In genomic region chr12:32380457-32380856, GRCm38 (mm10) we compare ENCODE assay signal across 8 mouse cellular contexts. TPM values are rescaled to one million over a fixed set of nuclear protein-coding genes. Genes with fewer than 3 reads are reported as not detected.
DNase-seq lines count a peak whose midpoint lies in the region; ATAC-seq and TF ChIP-seq lines count a peak whose summit lies in the region.

No protein-coding gene starts in this region.

- intact Hi-C loops in left cerebral cortex, adult 2 months (cut with DNase I): no loop called here

- ATAC-seq in embryonic facial prominence, embryonic 12.5 days (ENCODE audit: insufficient number of reproducible peaks, insufficient read depth, low FRiP score, low TSS enrichment): no peak
- ATAC-seq in intestine, embryonic 15.5 days: no peak

- H3K9ac ChIP-seq in embryonic facial prominence, embryonic 12.5 days: no peak overlapping the region
- H3K9ac ChIP-seq in intestine, embryonic 15.5 days: no peak overlapping the region

- H3K4me3 ChIP-seq in left cerebral cortex, adult 2 months: peak overlapping the region; percentile 89
- H3K4me3 ChIP-seq in embryonic facial prominence, embryonic 12.5 days: peak overlapping the region; percentile 30
- peak overlapping the region; percentile 24 for H3K4me3 ChIP-seq in intestine, embryonic 15.5 days (replicated peaks)
- peak overlapping the region; percentile 66 for H3K4me3 ChIP-seq in myocyte

- DNase-seq in left cerebral cortex, adult 2 months (ENCODE audit: extremely low spot score in 1 of 2, low spot score in 2 of 2): no peak
- no peak for DNase-seq in left cerebral cortex, adult 8-10 months (ENCODE audit: low spot score in 2 of 2)
- DNase-seq in right cerebral cortex, postnatal 25 days: no peak
- DNase-seq in adrenal gland, postnatal 4 days (ENCODE audit: low spot score in 2 of 2): no peak
- DNase-seq in urinary bladder, postnatal 25 days (ENCODE audit: low spot score): no peak

- H3K4me2 ChIP-seq in embryonic facial prominence, embryonic 12.5 days (replicated peaks): peak overlapping the region; percentile 73
- peak overlapping the region; percentile 55 for H3K4me2 ChIP-seq in intestine, embryonic 15.5 days (replicated peaks)
- peak overlapping the region; percentile 98 for H3K4me2 ChIP-seq in myocyte (ENCODE audit: low read depth)

- no peaks in the 10 kb centered on the region for H3K36me3 ChIP-seq in embryonic facial prominence, embryonic 12.5 days
- H3K36me3 ChIP-seq in intestine, embryonic 15.5 days: no peaks in the 10 kb centered on the region
- no peaks in the 10 kb centered on the region for H3K36me3 ChIP-seq in myocyte (ENCODE audit: control insufficient read depth, insufficient read depth)

- H3K79me2 ChIP-seq in myocyte (ENCODE audit: control insufficient read depth, insufficient read depth): peaks cover 14% of the 10 kb centered on the region

- no peak overlapping the region for H3ac ChIP-seq in myocyte (ENCODE audit: control insufficient read depth, insufficient read length)

- 55% methylated on average over 3 of the region's 3 CpGs for WGBS in embryonic facial prominence, embryonic 12.5 days
- 76% methylated on average over 3 of the region's 3 CpGs for WGBS in intestine, embryonic 15.5 days

- no peaks in the 10 kb centered on the region for H3K27me3 ChIP-seq in embryonic facial prominence, embryonic 12.5 days
- no peaks in the 10 kb centered on the region for H3K27me3 ChIP-seq in intestine, embryonic 15.5 days (replicated peaks)
- no peaks in the 10 kb centered on the region for H3K27me3 ChIP-seq in myocyte (ENCODE audit: control insufficient read depth, insufficient read depth, insufficient read length)

- TF ChIP-seq POLR2A in myocyte (IDR thresholded peaks at IDR 0.05; ENCODE audit: insufficient read length, low read depth): no peak

- no peak overlapping the region for H3K27ac ChIP-seq in left cerebral cortex, adult 2 months
- no peak overlapping the region for H3K27ac ChIP-seq in embryonic facial prominence, embryonic 12.5 days
- no peak overlapping the region for H3K27ac ChIP-seq in intestine, embryonic 15.5 days

- H3K9me3 ChIP-seq in embryonic facial prominence, embryonic 12.5 days: no peaks in the 10 kb centered on the region
- H3K9me3 ChIP-seq in intestine, embryonic 15.5 days: no peaks in the 10 kb centered on the region

- TF ChIP-seq CTCF in left cerebral cortex, adult 2 months (IDR thresholded peaks at IDR 0.05): no peak

- H3K4me1 ChIP-seq in embryonic facial prominence, embryonic 12.5 days: peaks cover 13% of the 10 kb centered on the region
- no peaks in the 10 kb centered on the region for H3K4me1 ChIP-seq in intestine, embryonic 15.5 days (replicated peaks)

TF ChIP-seq in myocyte, 11 proteins besides CTCF, POLR2A, EP300 and RAD21:
- no peak for TF ChIP-seq MYOG (IDR thresholded peaks at IDR 0.05; ENCODE audit: control insufficient read depth in 1 of 3, insufficient read depth in 1 of 3, insufficient read length in 2 of 3, low read depth in 2 of 3)
- TF ChIP-seq USF1 (IDR thresholded peaks at IDR 0.05; ENCODE audit: low read depth): no peak
- TF ChIP-seq MAX (IDR thresholded peaks at IDR 0.05; ENCODE audit: low read depth): no peak
- TF ChIP-seq E2F4 (IDR thresholded peaks at IDR 0.05; ENCODE audit: insufficient read depth): no peak
- TF ChIP-seq SRF (IDR thresholded peaks at IDR 0.05; ENCODE audit: control insufficient read depth, insufficient read length, low read depth): no peak
- no peak for TF ChIP-seq CEBPB (IDR thresholded peaks at IDR 0.05; ENCODE audit: insufficient read depth, poor library complexity, severe bottlenecking)
- no peak for TF ChIP-seq POLR2AphosphoS2 (IDR thresholded peaks at IDR 0.05; ENCODE audit: insufficient read length, low read depth)
- no peak for TF ChIP-seq REST (IDR thresholded peaks at IDR 0.05; ENCODE audit: insufficient read depth, insufficient read length)
- TF ChIP-seq TCF12 (IDR thresholded peaks at IDR 0.05; ENCODE audit: insufficient read depth, poor library complexity, severe bottlenecking): no peak
- no peak for TF ChIP-seq TCF3 (IDR thresholded peaks at IDR 0.05; ENCODE audit: insufficient read length, low read depth)
- TF ChIP-seq MYOD1 (IDR thresholded peaks at IDR 0.05; ENCODE audit: control insufficient read depth in 1 of 3, insufficient read length in 2 of 3, low read depth in 2 of 3): no peak

RNA-seq across cellular contexts. Expression of gene Ccdc71l, which starts 2.0 kb away (rescaled TPM):
- 10 to 100 TPM; 13.0 to 13.1 TPM for total RNA-seq in left cerebral cortex, adult 2 months (2021)
- 10 to 100 TPM; 10.9 to 13.5 (median 12.7) TPM for total RNA-seq in left cerebral cortex, adult 8-10 months (2022)
- 6.4 and 6.6 TPM in 2 replicates for polyA plus RNA-seq in embryonic facial prominence, embryonic 12.5 days (2016; fragmentation: Nextera tagmentation; extraction: Ambion mirVana)
- 4.4 and 4.8 TPM in 2 replicates for polyA plus RNA-seq in intestine, embryonic 15.5 days (2015; fragmentation: Nextera tagmentation; extraction: Ambion mirVana)
- polyA plus RNA-seq in myocyte (2012; fragmentation: generic; extraction: Trizol): 3.0 TPM
- 10 to 100 TPM; 15.1 to 15.4 TPM for total RNA-seq in adrenal gland, postnatal 4 days (2021)

Comparison
In these comparisons a context has a peak if more than half of its experiments do, and no peak if none do; other contexts are left out.
1. H3K4me3 ChIP-seq: peak in every context shown above with its lines; median percentile 89 in left cerebral cortex, adult 2 months; 66 in myocyte; 30 in embryonic facial prominence, embryonic 12.5 days; 24 in intestine, embryonic 15.5 days.